Mouse (Mus musculus) cortical plate, adult 2 months (tissue): ENCODE results near the gene Foxb2. TPM values are rescaled to one million over a fixed set of nuclear protein-coding genes. Genes with fewer than 3 reads are reported as not detected.

Experiments
- H3K27ac ChIP-seq: fragments of 200-500 bp; 2 replicates; pipeline ENCODE4 v1.5.1; 2012; ENCODE audit warnings: low read length, control low read depth, inconsistent platforms; ENCODE audit not compliant: insufficient read depth
- H3K4me1 ChIP-seq: fragments of 200-500 bp; 2 replicates; pipeline ENCODE4 v1.6.1; 2011; ENCODE audit warnings: low read length; ENCODE audit not compliant: control insufficient read depth, insufficient read depth
- H3K4me3 ChIP-seq: fragments of 200-500 bp; 2 replicates; pipeline ENCODE4 v1.5.1; 2011; ENCODE audit warnings: mild to moderate bottlenecking, low read length, control low read depth; ENCODE audit not compliant: insufficient read depth
- CTCF ChIP-seq: fragments of 200-500 bp; IDR thresholded peaks from 2 replicates; pipeline ENCODE4 v1.5.1; 2011; ENCODE audit warnings: mild to moderate bottlenecking, control low read depth, low read length; ENCODE audit not compliant: insufficient read depth; ENCODE audit errors: extremely low read depth
- POLR2A ChIP-seq: fragments of 200-500 bp; IDR thresholded peaks from 2 replicates; pipeline ENCODE4 v1.6.1; 2011; ENCODE audit warnings: mild to moderate bottlenecking, low read length, control low read depth; ENCODE audit not compliant: insufficient read depth; ENCODE audit errors: extremely low read depth
- polyA plus RNA-seq: library from polyadenylated mRNA; depleted of rRNA; stranded (reverse); fragments of >200 nt; gene quantifications from 2 replicates; pipeline ENCODE4 v1.2.3, GENCODE M21; 2012; rRNA removed

The Foxb2 gene
- not detected in 2 replicates for polyA plus RNA-seq

- H3K27ac ChIP-seq: no peak within 1 kb of the TSS
- H3K4me3 ChIP-seq: no peak within 1 kb of the TSS
- TF ChIP-seq POLR2A (no peak), CTCF (no peak)
- H3K4me1 ChIP-seq: no peaks in the 10 kb centered on the region
Observed at GRCm38 (mm10) chr19:16873221-16873861, at the start of gene Foxb2. Foxb2 (minus strand) TSS chr19:16873805.

- H3K27ac ChIP-seq: no peak overlapping the region
- no peaks in the 10 kb centered on the region for H3K4me1 ChIP-seq
- H3K4me3 ChIP-seq: no peak overlapping the region
- TF ChIP-seq POLR2A (no peak), CTCF (no peak)
Observed at GRCm38 (mm10) chr19:16911507-16911906, 37.9 kb upstream of the Foxb2 start.

GRCm38 (mm10) chr19:16903106-16903505 is 29.5 kb upstream of the Foxb2 start:
- no peak overlapping the region for H3K27ac ChIP-seq
- H3K4me3 ChIP-seq: no peak overlapping the region
- TF ChIP-seq POLR2A (no peak), CTCF (0 out of 2 replicates have a peak, but pooled peaks have one; percentile 2)
- H3K4me1 ChIP-seq: no peaks in the 10 kb centered on the region

- Histone ChIP-seq H3K4me3 (no peak overlapping the region), H3K4me1 (no peaks in the 10 kb centered on the region), H3K27ac (no peak overlapping the region)
- TF ChIP-seq POLR2A (no peak), CTCF (peak; percentile 48)
Observed at GRCm38 (mm10) chr19:16899716-16900115, 26.1 kb upstream of the Foxb2 start.

- no peak for TF ChIP-seq CTCF
- TF ChIP-seq POLR2A: no peak
- no peaks in the 10 kb centered on the region for H3K4me1 ChIP-seq
Observed at GRCm38 (mm10) chr19:16898576-16898975, 25.0 kb upstream of the Foxb2 start.

GRCm38 (mm10) chr19:16876458-16876770 is 2.8 kb upstream of the Foxb2 start:
- TF ChIP-seq POLR2A (no peak), CTCF (no peak)
- no peak overlapping the region for H3K4me3 ChIP-seq

More at GRCm38 (mm10) chr19:16898576-16898975, 25.0 kb upstream of the Foxb2 start:
- H3K27ac ChIP-seq: no peak overlapping the region
- H3K4me3 ChIP-seq: no peak overlapping the region

GRCm38 (mm10) chr19:16875631-16876457 is 2.2 kb upstream of the Foxb2 start:
- TF ChIP-seq POLR2A (no peak), CTCF (no peak)
- Histone ChIP-seq H3K27ac (no peak overlapping the region), H3K4me1 (no peaks in the 10 kb centered on the region), H3K4me3 (no peak overlapping the region)

More at GRCm38 (mm10) chr19:16876458-16876770, 2.8 kb upstream of the Foxb2 start:
- Histone ChIP-seq H3K4me1 (no peaks in the 10 kb centered on the region), H3K27ac (no peak overlapping the region)

GRCm38 (mm10) chr19:16874991-16875540 is 1.5 kb upstream of the Foxb2 start:
- H3K4me1 ChIP-seq: no peaks in the 10 kb centered on the region
- TF ChIP-seq CTCF: no peak
- no peak for TF ChIP-seq POLR2A
- H3K4me3 ChIP-seq: no peak overlapping the region
- H3K27ac ChIP-seq: no peak overlapping the region

- Histone ChIP-seq H3K4me1 (no peaks in the 10 kb centered on the region), H3K4me3 (no peak overlapping the region), H3K27ac (no peak overlapping the region)
- TF ChIP-seq POLR2A (no peak), CTCF (no peak)
Observed at GRCm38 (mm10) chr19:16873942-16874861, 597 bp upstream of the Foxb2 start.
